13 mouse cellular contexts compared by ENCODE assay signal in the genomic region with DNA sequence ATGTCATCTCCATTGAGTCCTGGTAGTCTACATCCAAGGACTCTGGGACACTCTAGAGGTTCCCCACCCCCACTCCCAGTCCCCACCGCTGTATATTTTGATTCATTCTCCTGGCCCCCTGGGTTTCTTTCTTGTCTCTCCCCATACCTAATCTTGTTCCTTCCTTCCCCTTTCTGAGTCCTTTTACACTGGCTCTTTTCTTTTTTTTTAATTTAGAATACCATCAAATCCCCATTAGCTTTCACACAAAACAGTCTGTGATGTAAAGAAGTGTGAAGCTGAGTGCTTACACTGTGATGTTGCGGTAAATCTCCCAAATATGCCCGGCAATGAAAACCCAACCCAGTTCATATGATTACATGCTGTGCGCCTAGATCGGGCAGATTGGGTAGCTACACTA.
"Had no signal": no experiment of that assay in that cellular context is flagged by ENCODE, and none has a peak within 500 bp of the region (broad histone marks: within the 10 kb centered on the region; RNA-seq: fewer than 3 reads in every experiment).

No protein-coding gene starts in this region.

- H3K27me3 ChIP-seq: midbrain, embryonic 13.5 days had no signal

- H3K4me3 ChIP-seq: layer of hippocampus, adult 2 months; midbrain, embryonic 13.5 days had no signal

- ATAC-seq: midbrain, embryonic 13.5 days had no signal

- H3K4me1 ChIP-seq: midbrain, embryonic 13.5 days had no signal

- H3K27ac ChIP-seq: kidney, postnatal 0 days; layer of hippocampus, adult 2 months; liver, embryonic 14.5 days; midbrain, embryonic 13.5 days had no signal

- H3K9me3 ChIP-seq: midbrain, embryonic 13.5 days had no signal

- DNase-seq: kidney, adult 11 months; kidney, adult 9 months; kidney, postnatal 4 days; liver; lung, adult 18-20 months; lung, postnatal 36 days; right cerebral cortex, postnatal 25 days; thymus, adult 18-20 months; thymus, postnatal 25 days had no signal

- H3K4me2 ChIP-seq: midbrain, embryonic 13.5 days had no signal

- H3K9ac ChIP-seq: liver, embryonic 14.5 days; midbrain, embryonic 13.5 days had no signal

- H3K36me3 ChIP-seq: midbrain, embryonic 13.5 days had no signal
